Mouse (Mus musculus) adrenal gland, postnatal 4 days (tissue): ENCODE data around the gene Cmklr1. TPM values are rescaled to one million over a fixed set of nuclear protein-coding genes. Genes with fewer than 3 reads are reported as not detected.

Experiments
- DNase-seq, 2 experiments: peaks; one replicate each; pipeline ENCODE4 v3.0.0; 2021 to 2022; ENCODE audit warnings: low spot score in 2 of 2, mixed read lengths in 2 of 2
- long read RNA-seq, 2 experiments: library from polyadenylated mRNA; stranded (forward); transcript quantifications; one replicate each; pipeline ENCODE4 v2.0.0; 2021
- total RNA-seq, 2 experiments: library from RNA; stranded (reverse); gene quantifications; 2 replicates each; pipeline ENCODE4 v1.2.3; 2021

The Cmklr1 gene
- total RNA-seq = 10 to 100 TPM; 14.8 to 15.4 TPM
- long read RNA-seq, experiment 1, partial matches to known transcripts = 0 of 1 reads
- long read RNA-seq, experiment 1, other reads (novel, unspliced or antisense) = 1 of 1 reads
- long read RNA-seq, experiment 2 = 0 reads

DNA sequence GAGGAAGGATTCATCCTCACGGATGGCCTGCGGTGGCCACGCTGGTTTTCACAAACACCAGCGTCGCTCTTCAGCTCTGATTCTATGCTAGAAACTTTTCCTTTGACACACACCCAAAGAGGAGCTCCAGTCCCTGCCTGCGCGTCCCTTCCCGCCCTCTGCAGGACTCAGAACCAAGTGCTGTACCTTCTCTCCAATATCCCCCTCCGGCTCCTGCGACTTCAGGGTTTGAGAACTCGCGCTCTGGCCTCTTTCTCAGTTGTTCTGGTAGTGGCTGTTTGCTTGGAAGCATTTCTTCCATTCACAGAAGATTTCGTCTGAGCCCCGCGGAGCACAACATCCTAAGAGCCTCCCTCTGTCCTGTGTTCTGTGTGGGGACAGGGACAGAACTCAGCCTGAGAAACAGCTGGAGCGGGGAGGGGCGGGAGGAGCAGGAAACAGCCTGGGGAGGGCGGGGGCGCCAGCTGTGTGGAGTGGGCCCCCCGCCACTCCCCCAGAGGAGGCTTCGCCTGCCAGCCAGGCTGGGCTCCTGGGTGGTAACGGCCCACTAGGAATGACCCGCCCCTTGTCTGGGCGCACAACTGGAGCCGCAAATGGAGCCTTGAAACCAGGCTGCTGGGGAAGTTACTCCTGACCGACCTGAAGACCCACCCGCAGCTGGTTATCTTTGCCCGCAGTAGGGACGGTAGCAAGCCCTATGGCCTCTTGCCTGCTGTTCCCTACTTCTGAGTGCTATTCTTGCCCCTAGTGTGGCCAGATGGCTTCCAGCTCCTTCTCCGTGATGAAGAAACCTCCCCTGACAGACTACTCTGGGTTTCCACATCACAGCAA is at the start of gene Cmklr1:
Cmklr1 (minus strand) TSS at position 392 of the 831 bp plus-strand sequence.
- no peak for DNase-seq

DNA sequence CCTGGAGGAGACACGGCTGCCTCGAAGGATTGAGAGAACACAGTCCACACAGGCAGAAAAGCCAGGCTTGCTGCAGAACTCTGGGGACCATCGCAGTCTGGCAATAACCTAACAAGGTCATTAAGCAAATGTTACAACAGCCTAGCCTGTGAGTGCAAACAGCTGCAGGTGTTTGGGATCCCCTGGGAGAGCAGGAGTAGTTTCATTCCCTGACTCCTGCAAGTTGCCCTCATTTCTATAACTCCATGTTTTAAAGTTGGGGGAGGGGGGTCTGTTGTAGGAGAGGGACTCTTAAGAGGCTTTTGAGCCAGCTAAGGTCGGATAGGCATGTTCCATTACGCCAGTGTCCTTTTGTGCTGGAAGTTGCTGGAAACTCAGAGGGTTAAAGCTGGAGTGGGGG is 44.2 kb upstream of the Cmklr1 start:
- DNase-seq = no peak

GRCm38 (mm10) chr5:113694000-113694399 is 43.8 kb upstream of the Cmklr1 start:
- no peak for DNase-seq

DNA sequence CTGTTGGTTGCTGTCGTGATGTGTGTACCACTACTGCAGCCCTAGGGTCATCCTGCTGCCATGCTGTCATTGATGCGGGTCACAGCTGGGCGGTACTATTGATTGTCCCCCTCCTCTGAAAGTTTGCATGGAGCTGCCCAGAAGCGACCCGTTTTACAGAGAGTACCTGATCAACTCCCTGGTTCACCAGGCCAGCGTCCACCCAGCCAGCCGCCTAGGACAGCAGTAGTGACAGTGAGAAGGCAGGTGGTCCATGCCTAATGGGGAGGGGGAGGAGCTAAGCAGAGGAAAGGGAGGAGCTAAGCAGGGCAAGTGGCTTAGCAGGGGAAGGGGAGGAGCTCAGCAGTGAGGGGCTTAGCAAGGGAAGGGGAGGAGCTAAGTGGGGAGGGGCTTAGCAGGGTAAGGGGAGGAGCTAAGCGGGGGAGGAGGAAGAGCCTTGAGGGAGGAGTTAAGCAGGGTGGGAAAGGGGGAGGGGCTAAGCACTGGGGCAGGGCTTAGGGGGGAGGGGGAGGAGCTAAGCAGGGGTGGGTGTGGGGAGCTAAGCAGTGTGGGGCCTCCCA is 43.0 kb upstream of the Cmklr1 start:
- no peak for DNase-seq

DNA sequence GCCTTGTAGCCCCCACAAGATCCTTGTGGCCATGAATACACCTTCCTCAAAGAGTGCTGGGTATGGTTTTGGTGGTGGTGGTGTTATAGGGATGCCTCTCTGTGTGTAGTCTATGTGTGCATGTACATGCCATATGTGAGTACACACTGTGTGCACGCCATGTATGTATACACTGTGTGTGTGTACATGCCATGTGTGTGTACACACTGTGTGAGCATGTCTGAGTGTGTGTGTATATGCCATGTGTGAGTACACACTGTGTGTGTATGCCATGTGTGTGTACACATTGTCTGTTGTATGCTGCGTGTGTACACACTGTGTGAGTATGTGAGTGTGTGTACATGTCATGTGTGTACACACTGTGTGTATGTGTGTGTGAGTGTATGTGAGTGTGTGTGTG is 40.6 kb upstream of the Cmklr1 start:
- no peak for DNase-seq

GRCm38 (mm10) chr5:113690069-113690548 is 39.9 kb upstream of the Cmklr1 start:
- DNase-seq = no peak

- no peak for DNase-seq
Measured at GRCm38 (mm10) chr5:113687514-113687913, 37.3 kb upstream of the Cmklr1 start.

GRCm38 (mm10) chr5:113685471-113685870 is 35.2 kb upstream of the Cmklr1 start:
- DNase-seq = no peak

GRCm38 (mm10) chr5:113683246-113683645 is 33.0 kb upstream of the Cmklr1 start:
- DNase-seq = no peak

- DNase-seq = no peak
Measured at GRCm38 (mm10) chr5:113682472-113682871, 32.2 kb upstream of the Cmklr1 start.

DNA sequence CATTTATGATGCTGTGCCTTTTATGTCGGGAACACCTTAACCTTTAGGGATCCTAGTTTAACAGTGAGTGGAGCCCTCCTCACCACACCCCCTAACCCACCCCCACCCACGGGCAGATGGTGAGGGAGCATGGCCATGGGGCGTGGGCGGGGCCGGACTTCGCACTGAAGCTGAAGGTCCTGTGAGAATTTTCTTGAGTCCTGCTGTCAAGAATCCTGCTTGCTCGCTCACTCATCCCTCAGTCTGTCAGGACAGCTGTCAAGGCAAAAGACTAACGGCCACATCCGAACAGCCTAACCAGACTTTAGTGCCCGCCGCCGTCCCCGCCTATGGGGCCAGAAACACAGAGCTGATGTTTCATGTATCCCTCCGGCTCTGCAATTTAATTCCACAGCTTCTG is 31.0 kb upstream of the Cmklr1 start:
- no peak for DNase-seq

DNA sequence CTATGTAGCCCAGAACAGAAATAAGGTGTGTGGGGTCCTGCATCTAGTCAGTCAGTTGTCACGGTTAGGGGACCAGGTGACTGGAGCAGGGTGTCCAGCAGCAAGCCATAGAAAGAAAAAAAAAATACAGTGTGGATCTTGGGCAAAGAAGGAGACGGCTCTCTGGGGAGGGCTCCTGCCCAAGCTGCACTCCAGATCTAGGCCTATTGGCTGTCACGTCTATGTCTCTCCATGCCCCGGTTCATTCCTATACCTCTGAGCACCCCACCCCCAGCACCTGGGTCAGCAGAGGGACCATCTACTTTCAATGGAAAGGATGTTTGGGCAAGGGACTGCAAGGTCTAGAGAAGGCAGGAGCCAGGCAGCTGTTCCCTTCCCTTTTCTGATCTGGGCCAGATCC is 29.3 kb upstream of the Cmklr1 start:
- no peak for DNase-seq

DNA sequence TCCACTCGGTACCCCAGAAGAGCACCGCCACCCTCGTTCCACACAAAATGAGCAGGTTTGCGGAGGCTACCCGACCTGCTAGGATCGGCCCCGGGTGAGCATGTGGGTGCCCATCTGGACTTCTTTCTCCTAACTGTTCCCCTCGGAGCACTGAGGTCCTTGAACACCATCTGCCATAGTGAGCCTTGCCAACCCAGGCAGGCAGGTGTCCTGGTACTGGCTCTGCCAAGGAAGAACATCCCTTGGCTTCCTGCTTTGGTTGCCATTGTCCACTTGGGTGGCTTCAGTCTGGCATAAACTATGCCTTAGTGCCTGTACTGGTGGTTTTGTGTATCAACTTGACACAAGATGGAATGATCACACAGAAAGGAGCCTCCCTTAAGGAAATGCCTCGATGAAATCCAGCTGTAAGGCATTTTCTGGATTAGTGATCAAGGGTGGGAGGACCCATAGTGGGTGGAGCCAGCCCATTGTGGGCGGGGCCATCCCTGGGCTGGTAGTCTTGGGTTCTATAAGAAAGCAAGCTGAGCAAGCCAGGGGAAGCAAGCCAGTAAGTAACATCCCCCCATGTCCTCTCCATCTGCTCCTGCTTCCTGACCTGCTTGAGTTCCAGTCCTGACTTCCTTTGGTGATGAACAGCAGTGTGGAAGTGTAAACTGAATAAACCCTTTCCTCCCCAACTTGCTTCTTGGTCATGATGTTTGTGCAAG is 28.7 kb upstream of the Cmklr1 start:
- DNase-seq = no peak

DNA sequence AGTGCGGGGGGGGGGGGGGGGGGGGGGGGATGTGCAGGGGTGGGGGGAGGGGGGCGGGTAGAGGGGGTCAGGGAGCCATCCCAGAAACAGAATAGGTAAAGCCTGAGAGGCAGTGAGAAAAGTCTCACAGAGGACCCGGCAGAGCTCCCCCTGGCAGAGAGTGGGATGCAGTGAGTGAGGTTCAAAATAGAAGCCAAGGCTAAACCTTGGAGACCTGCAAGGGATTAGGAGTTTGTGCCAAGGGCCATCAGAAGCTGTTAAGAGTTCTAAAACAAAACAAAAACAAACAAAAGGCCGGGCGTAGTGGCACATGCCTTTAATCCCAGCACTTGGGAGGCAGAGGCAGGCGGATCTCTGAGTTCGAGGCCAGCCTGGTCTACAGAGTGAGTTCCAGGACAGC is 27.3 kb upstream of the Cmklr1 start:
- no peak for DNase-seq

- DNase-seq = no peak
Measured at GRCm38 (mm10) chr5:113674851-113675250, 24.6 kb upstream of the Cmklr1 start.

GRCm38 (mm10) chr5:113672456-113672855 is 22.2 kb upstream of the Cmklr1 start:
- DNase-seq = no peak

- no peak for DNase-seq
Measured at GRCm38 (mm10) chr5:113670597-113670996, 20.4 kb upstream of the Cmklr1 start.

DNA sequence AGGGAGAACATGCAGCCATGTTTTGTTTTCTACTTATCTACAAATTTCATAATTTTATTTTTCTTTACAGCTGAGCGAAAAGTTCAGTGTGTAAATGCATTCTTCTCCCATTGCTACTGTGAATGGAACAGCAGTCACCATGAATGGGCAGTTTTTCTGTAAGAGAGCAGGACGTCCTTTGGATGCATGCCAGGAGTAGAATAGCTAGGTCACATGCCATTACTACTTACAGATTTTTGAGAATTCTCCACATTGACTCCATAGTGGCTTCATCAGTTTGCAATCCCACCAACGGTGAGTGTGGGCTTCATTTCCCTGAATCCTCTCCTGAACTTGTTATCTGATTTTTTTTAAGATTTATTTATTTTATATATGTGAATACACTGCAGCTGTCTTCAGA is 19.9 kb upstream of the Cmklr1 start:
- DNase-seq = no peak

DNA sequence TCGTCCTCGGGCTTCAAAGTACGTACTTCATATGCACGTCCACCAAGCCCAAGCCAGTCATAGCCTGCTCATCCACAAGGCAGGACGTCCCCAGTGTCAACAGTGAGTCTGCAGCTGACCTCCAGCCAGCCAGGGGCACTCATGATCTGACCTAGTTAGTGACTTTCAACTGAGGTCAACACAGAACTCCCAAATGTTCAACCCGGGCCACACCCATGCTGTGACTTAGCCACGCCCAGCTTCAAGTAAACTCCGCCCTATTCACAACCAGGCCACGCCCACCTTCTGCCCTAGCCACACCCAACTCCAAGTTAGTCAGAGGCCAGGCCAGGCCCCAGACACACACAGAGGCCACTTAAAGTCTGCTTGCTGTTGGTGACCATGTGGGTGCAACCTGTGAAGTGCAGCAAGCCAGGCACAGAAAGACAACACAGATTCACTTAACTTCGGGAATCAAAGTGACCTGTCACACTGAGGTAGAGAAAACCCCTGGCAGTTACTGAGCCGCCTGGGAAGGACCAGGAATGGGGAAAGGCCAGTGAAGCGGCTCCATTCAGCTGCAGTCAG is 14.5 kb upstream of the Cmklr1 start:
- DNase-seq = no peak

GRCm38 (mm10) chr5:113664127-113664526 is 13.9 kb upstream of the Cmklr1 start:
- DNase-seq = no peak

DNA sequence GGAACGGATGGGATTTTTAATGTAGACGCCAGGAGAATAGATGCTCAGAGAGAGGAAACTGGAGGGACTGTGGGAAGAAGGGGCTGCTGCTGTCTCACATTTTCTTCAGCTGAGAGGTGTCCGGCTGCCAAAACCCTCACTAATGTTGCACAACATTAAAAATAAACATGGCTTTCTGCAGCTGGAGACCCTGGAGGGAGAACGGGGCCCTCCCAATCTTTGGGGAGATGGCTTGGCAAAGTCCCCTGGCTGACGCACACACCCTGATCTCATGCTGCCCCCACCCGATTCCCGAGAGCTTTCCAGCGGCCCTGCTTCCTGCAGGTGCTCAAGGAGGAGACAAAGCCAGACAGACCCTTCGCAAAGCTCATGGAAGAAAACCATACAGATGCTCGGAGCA is 10.6 kb upstream of the Cmklr1 start:
- DNase-seq = no peak

DNA sequence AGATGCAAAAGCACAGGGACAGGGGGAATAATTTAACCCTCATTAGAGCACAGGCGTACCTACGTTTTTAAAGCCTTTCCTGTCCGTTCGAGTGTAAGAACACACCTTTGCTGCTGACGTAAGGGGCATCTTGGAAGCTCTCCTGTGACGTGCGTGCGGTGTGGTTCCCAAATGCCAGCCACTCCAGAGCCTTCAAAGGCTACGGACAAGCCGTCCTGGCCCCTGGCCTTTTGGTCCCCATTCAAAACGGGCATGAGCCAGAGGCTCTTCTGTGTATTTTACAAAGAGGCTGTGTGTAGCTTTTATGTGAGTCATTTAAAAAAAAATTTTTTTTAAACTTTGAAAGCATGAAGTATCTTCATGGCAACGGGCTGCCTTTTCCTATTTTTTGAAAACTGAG is 4.6 kb upstream of the Cmklr1 start:
- no peak for DNase-seq
